9 mouse cellular contexts compared by ENCODE assay signal in the genomic region with DNA sequence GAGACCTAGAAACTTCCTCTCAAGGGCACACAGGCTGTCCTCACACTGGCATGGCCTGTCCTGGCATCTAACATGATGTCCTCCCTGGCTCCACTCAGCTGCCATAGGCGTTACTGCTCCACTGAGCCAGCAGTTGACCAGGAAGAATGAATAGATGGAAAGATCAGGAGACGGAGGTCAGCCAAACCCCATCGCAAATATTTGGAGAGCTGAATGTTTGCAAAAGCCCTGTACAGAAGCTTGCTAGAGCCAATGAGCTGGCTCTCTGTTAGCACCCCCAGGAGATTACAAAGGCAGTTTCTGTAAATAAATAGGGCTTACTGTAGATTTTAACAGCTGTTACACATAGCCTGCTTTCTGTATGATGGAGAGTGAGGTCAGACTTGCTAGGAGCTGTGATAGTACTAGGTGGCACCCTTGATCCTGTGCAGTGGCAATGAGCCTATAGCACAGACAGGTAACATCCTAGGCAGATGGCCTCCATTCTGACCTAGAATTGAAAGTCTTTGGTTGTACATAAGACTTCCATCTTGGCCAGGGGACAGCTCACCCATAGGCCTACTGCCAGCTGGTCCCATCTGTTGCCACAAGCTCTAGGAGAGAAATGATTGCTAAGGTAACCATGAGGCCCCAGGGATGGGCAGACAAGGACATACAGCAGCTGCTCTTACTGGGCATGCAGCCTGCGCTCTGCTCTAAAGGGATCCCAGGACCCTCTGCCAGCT. TPM values are rescaled to one million over a fixed set of nuclear protein-coding genes. Genes with fewer than 3 reads are reported as not detected.
DNase-seq lines count a peak whose midpoint lies in the region; ATAC-seq and TF ChIP-seq lines count a peak whose summit lies in the region.
"Had no signal": no experiment of that assay in that cellular context is flagged by ENCODE, and none has a peak within 500 bp of the region (broad histone marks: within the 10 kb centered on the region; RNA-seq: fewer than 3 reads in every experiment).

No protein-coding gene starts in this region.

- no peak for TF ChIP-seq POLR2A in liver, adult 2 months (IDR thresholded peaks at IDR 0.05; ENCODE audit: extremely low read depth, insufficient read depth, low read length)

- WGBS in heart, embryonic 11.5 days (ENCODE audit: insufficient replicate concordance), result 80% methylated on average over 4 of the region's 4 CpGs
- 86% methylated on average over 4 of the region's 4 CpGs for WGBS in forebrain, embryonic 14.5 days
- 32% methylated on average over 4 of the region's 4 CpGs for WGBS in liver, adult 2 months
- WGBS in neural tube, embryonic 15.5 days, result 75% methylated on average over 4 of the region's 4 CpGs

- no peak overlapping the region for H3K27ac ChIP-seq in heart, embryonic 11.5 days (ENCODE audit: low read depth, low read length)
- H3K27ac ChIP-seq in forebrain, embryonic 14.5 days (ENCODE audit: low read depth, low read length), result no peak overlapping the region
- H3K27ac ChIP-seq in liver, adult 2 months (replicated peaks; ENCODE audit: insufficient read depth, low read depth, low read length), result no peak overlapping the region
- H3K27ac ChIP-seq in neural tube, embryonic 15.5 days (replicated peaks), result no peak overlapping the region

- no peak overlapping the region for H3K4me2 ChIP-seq in heart, embryonic 11.5 days
- H3K4me2 ChIP-seq in forebrain, embryonic 14.5 days (ENCODE audit: low read length), result no peak overlapping the region
- no peak overlapping the region for H3K4me2 ChIP-seq in neural tube, embryonic 15.5 days

- peak; percentile 16 for DNase-seq in heart, postnatal 4 days
- peak; percentile 24 for DNase-seq in brain, embryonic 18.5 days (ENCODE audit: low read depth, low spot score)
- peak; percentile 65 for DNase-seq in forebrain, embryonic 14.5 days (ENCODE audit: low spot score)
- peak; percentile 96 for DNase-seq in liver, adult 2 months (ENCODE audit: extremely low read depth, low read depth, low spot score)

- no peaks in the 10 kb centered on the region for H3K36me3 ChIP-seq in heart, embryonic 11.5 days (ENCODE audit: control insufficient read depth, insufficient read depth, low read length)
- no peaks in the 10 kb centered on the region for H3K36me3 ChIP-seq in forebrain, embryonic 14.5 days (ENCODE audit: control insufficient read depth, insufficient read depth, low read length)
- no peaks in the 10 kb centered on the region for H3K36me3 ChIP-seq in liver, adult 2 months (ENCODE audit: control insufficient read depth, insufficient read depth, low read length)
- H3K36me3 ChIP-seq in neural tube, embryonic 15.5 days, result no peaks in the 10 kb centered on the region
- H3K36me3 ChIP-seq: G1E had no signal

- H3K4me3 ChIP-seq in heart, embryonic 11.5 days (ENCODE audit: low read depth, low read length), result no peak overlapping the region
- H3K4me3 ChIP-seq in forebrain, embryonic 14.5 days (ENCODE audit: low read depth, low read length), result no peak overlapping the region
- H3K4me3 ChIP-seq in liver, adult 2 months (ENCODE audit: insufficient read depth, low read depth, low read length), result no peak overlapping the region
- H3K4me3 ChIP-seq in neural tube, embryonic 15.5 days (replicated peaks), result no peak overlapping the region

- H3K9ac ChIP-seq in heart, embryonic 11.5 days (ENCODE audit: low read depth, low read length), result no peak overlapping the region
- H3K9ac ChIP-seq in forebrain, embryonic 14.5 days (ENCODE audit: low read length), result no peak overlapping the region
- no peak overlapping the region for H3K9ac ChIP-seq in liver, adult 2 months (ENCODE audit: low read depth, low read length)
- no peak overlapping the region for H3K9ac ChIP-seq in neural tube, embryonic 15.5 days (replicated peaks)

- no peak for ATAC-seq in heart, embryonic 11.5 days (replicated peaks; ENCODE audit: insufficient number of reproducible peaks, low FRiP score, low TSS enrichment)
- peak; percentile 67 for ATAC-seq in forebrain, embryonic 14.5 days
- peak; percentile 78 for ATAC-seq in neural tube, embryonic 15.5 days (ENCODE audit: low FRiP score)
- no peak for ATAC-seq in activated CD4-positive, CD25-positive, alpha-beta regulatory T cell, adult 4 months
- no peak for ATAC-seq in monocyte, adult 5-6 weeks (replicated peaks; ENCODE audit: insufficient number of reproducible peaks, low FRiP score, low TSS enrichment, poor library complexity, severe bottlenecking)

- no peaks in the 10 kb centered on the region for H3K79me2 ChIP-seq in liver, adult 2 months (ENCODE audit: control insufficient read depth, insufficient read depth, low read length)

- no peaks in the 10 kb centered on the region for H3K4me1 ChIP-seq in heart, embryonic 11.5 days (ENCODE audit: control insufficient read depth, insufficient read depth, low read length)
- H3K4me1 ChIP-seq in forebrain, embryonic 14.5 days (ENCODE audit: control insufficient read depth, insufficient read depth, low read length), result no peaks in the 10 kb centered on the region
- H3K4me1 ChIP-seq in liver, adult 2 months (ENCODE audit: control insufficient read depth, insufficient read depth, low read length), result peaks cover 6% of the 10 kb centered on the region; the same call in 1 of the 2 replicates
- peaks cover 6% of the 10 kb centered on the region; the same call in 1 of the 2 replicates for H3K4me1 ChIP-seq in neural tube, embryonic 15.5 days

- no peaks in the 10 kb centered on the region for H3K27me3 ChIP-seq in heart, embryonic 11.5 days (ENCODE audit: control insufficient read depth, insufficient read depth, low read length)
- no peaks in the 10 kb centered on the region for H3K27me3 ChIP-seq in forebrain, embryonic 14.5 days (replicated peaks; ENCODE audit: control insufficient read depth, insufficient read depth, low read length)
- no peaks in the 10 kb centered on the region for H3K27me3 ChIP-seq in liver, adult 2 months (ENCODE audit: control insufficient read depth, insufficient read depth, low read length)
- no peaks in the 10 kb centered on the region for H3K27me3 ChIP-seq in neural tube, embryonic 15.5 days (replicated peaks)

- H3K9me3 ChIP-seq in heart, embryonic 11.5 days (replicated peaks; ENCODE audit: control insufficient read depth, low read length), result no peaks in the 10 kb centered on the region
- H3K9me3 ChIP-seq in forebrain, embryonic 14.5 days (replicated peaks; ENCODE audit: control insufficient read depth, low read length), result no peaks in the 10 kb centered on the region
- no peaks in the 10 kb centered on the region for H3K9me3 ChIP-seq in neural tube, embryonic 15.5 days (replicated peaks)

- peak; percentile 49 for TF ChIP-seq CTCF in liver, adult 2 months (IDR thresholded peaks at IDR 0.05; ENCODE audit: low read depth, low read length)

RNA-seq across cellular contexts. Expression of a gene that starts 49.7 kb away (rescaled TPM):
- 1 to 10 TPM; 3.8 to 4.3 TPM for total RNA-seq in heart, postnatal 4 days (2021)
- polyA plus RNA-seq in heart, embryonic 11.5 days (2014; fragmentation: Nextera tagmentation; extraction: Ambion mirVana), result 20.5 and 20.7 TPM in 2 replicates
- polyA plus RNA-seq in forebrain, embryonic 14.5 days (2014; fragmentation: Nextera tagmentation; extraction: Ambion mirVana), result 47.3 and 52.4 TPM in 2 replicates
- total RNA-seq in liver, adult 2 months (2014; rRNA removed), result 13.5 and 18.3 TPM in 2 replicates
- 1.8 and 3.5 TPM in 2 replicates for polyA plus RNA-seq in liver, adult 2 months (2012; rRNA removed)
- polyA plus RNA-seq in neural tube, embryonic 15.5 days (2015; fragmentation: Nextera tagmentation; extraction: Ambion mirVana), result 23.2 and 33.8 TPM in 2 replicates
- 1 to 10 TPM in 1 of 2 experiments, not detected in 1; 1.3 TPM for polyA plus RNA-seq in activated CD4-positive, CD25-positive, alpha-beta regulatory T cell, adult 4 months (2017; shearing (Covaris generic))
- not detected in 3 replicates for total RNA-seq in monocyte, adult 5-6 weeks (2017)
- polyA plus RNA-seq: G1E had no signal

Comparison
In these comparisons a context has a peak if more than half of its experiments do, and no peak if none do; other contexts are left out.
1. DNase-seq: peak in every context shown above with its lines; median percentile 96 in liver, adult 2 months; 65 in forebrain, embryonic 14.5 days; 24 in brain, embryonic 18.5 days; 16 in heart, postnatal 4 days.
2. ATAC-seq: peak in forebrain, embryonic 14.5 days (single experiment) and neural tube, embryonic 15.5 days (single experiment); none in heart, embryonic 11.5 days (single experiment), activated CD4-positive, CD25-positive, alpha-beta regulatory T cell, adult 4 months (single experiment) and monocyte, adult 5-6 weeks (single experiment).